Mouse (Mus musculus) cortical plate, adult 2 months (tissue): ENCODE results near the gene Hist1h2ao.
"Not testable (repeated sequence)": the region's sequence is repeated elsewhere in the genome, so short reads cannot be mapped to it uniquely, and the experiment has no call there.

Experiments used
- CTCF ChIP-seq: fragments of 200-500 bp; IDR thresholded peaks from 2 replicates; pipeline ENCODE4 v1.5.1; 2011; ENCODE audit warnings: mild to moderate bottlenecking, control low read depth, low read length; ENCODE audit not compliant: insufficient read depth; ENCODE audit errors: extremely low read depth
- POLR2A ChIP-seq: fragments of 200-500 bp; IDR thresholded peaks from 2 replicates; pipeline ENCODE4 v1.6.1; 2011; ENCODE audit warnings: mild to moderate bottlenecking, low read length, control low read depth; ENCODE audit not compliant: insufficient read depth; ENCODE audit errors: extremely low read depth

GRCm38 (mm10) chr13:21810073-21810472 lies at the start of gene Hist1h2ao, which contains the start of gene Hist1h2bq:
- not testable (repeated sequence) for TF ChIP-seq POLR2A, CTCF
